Mouse (Mus musculus) E14TG2a.4 (cell line): ENCODE data around the gene Zmynd12.

Experiments used
- CTCF ChIP-seq: conservative IDR thresholded peaks from 2 replicates; pipeline ENCODE4 v1.5.1; 2014; ENCODE audit warnings: low read length
- NANOG ChIP-seq: IDR thresholded peaks from 2 replicates; pipeline ENCODE4 v1.6.1; 2014; ENCODE audit warnings: borderline replicate concordance, low read length, mixed read lengths
- POU5F1 ChIP-seq: IDR thresholded peaks from 2 replicates; pipeline ENCODE4 v1.6.1; 2014; ENCODE audit warnings: low read length, borderline replicate concordance

GRCm38 (mm10) chr4:119453533-119453932, 30.9 kb downstream of the Zmynd12 start:
- TF ChIP-seq NANOG (no peak), CTCF (no peak), POU5F1 (no peak)
